Mouse (Mus musculus) hindbrain, embryonic 11.5 days (tissue): ENCODE results near the gene Mospd2. TPM values are rescaled to one million over a fixed set of nuclear protein-coding genes. Genes with fewer than 3 reads are reported as not detected.

ENCODE experiments used
- ATAC-seq: fragments of 200-750 bp; cut with Nextera tagmentation; 2 replicates; pipeline ENCODE4 v1.8.0; 2017; ENCODE audit warnings: mild to moderate bottlenecking, moderate TSS enrichment, moderate library complexity; ENCODE audit not compliant: low FRiP score
- DNase-seq: peaks from one replicate; pipeline ENCODE4 v3.0.0-alpha.2; 2015; ENCODE audit warnings: low spot score
- H3K27ac ChIP-seq: fragments of 300-500 bp; sonication (generic); 2 replicates; pipeline ENCODE4 v1.5.1; 2014; ENCODE audit warnings: mild to moderate bottlenecking, low read depth, low read length
- H3K27me3 ChIP-seq: fragments of 300-500 bp; sonication (generic); 2 replicates; pipeline ENCODE4 v1.6.1; 2014; ENCODE audit warnings: mild to moderate bottlenecking, low read length, moderate library complexity, mixed read lengths; ENCODE audit not compliant: control insufficient read depth, insufficient read depth
- H3K36me3 ChIP-seq: fragments of 300-500 bp; sonication (generic); 2 replicates; pipeline ENCODE4 v1.6.1; 2014; ENCODE audit warnings: mild to moderate bottlenecking, low read length, moderate library complexity, mixed read lengths; ENCODE audit not compliant: control insufficient read depth, insufficient read depth
- H3K4me1 ChIP-seq: fragments of 300-500 bp; sonication (generic); replicated peaks from 2 replicates; pipeline ENCODE4 v1.6.1; 2014; ENCODE audit warnings: low read length, mixed read lengths; ENCODE audit not compliant: control insufficient read depth, insufficient read depth
- H3K4me2 ChIP-seq: fragments of 300-500 bp; sonication (generic); replicated peaks from 2 replicates; pipeline ENCODE4 v1.6.1; 2014; ENCODE audit warnings: mild to moderate bottlenecking, low read depth, low read length
- H3K4me3 ChIP-seq: fragments of 300-500 bp; sonication (generic); 2 replicates; pipeline ENCODE4 v1.5.1; 2014; ENCODE audit warnings: low read depth, low read length
- H3K9ac ChIP-seq: fragments of 300-500 bp; sonication (generic); 2 replicates; pipeline ENCODE4 v1.6.1; 2014; ENCODE audit warnings: low read depth, low read length
- H3K9me3 ChIP-seq: fragments of 300-500 bp; sonication (generic); 2 replicates; pipeline ENCODE4 v1.6.1; 2016; ENCODE audit warnings: low read length; ENCODE audit not compliant: control insufficient read depth
- WGBS: fragments of 180-500 bp; shearing (Covaris S2); extraction: QIAGEN DNeasy Blood & Tissue Kit; methylation state at CpG from one replicate; pipeline ENCODE4 v1.1.7; 2014; 5-methylcytosine and 5-hydroxymethylcytosine counted together
- polyA plus RNA-seq: library from polyadenylated mRNA; unstranded; fragments of >200 nt; fragmentation: Nextera tagmentation; extraction: Ambion mirVana; gene quantifications from 2 replicates; pipeline ENCODE4 v1.2.1, GENCODE M21; 2014

The Mospd2 gene
- polyA plus RNA-seq, 1 experiment from 2014 or later = 20.7 TPM

DNA sequence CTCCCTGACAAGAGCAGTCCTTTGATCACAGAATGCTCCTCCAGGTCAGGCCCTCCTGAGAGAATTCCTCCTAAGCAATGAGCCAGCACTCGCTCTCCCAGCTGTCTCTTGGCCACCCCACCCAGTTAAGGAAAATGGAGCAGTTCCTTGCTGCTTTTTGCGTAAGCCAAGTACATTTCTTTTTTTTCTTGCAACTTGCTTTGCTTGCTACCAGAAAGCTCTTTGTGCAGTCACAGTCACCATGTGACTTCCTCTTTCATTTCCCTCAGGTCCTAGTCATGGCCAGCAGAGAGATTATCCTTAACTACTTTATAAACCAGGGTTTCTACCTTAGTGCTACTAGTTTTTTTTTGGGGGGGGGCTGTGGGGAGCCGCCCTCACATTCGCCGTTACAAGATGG is 38.6 kb downstream of the Mospd2 start:
- Histone ChIP-seq H3K4me2 (no peak overlapping the region), H3K36me3 (no peaks in the 10 kb centered on the region), H3K4me1 (no peaks in the 10 kb centered on the region), H3K27ac (no peak overlapping the region), H3K9ac (no peak overlapping the region), H3K9me3 (no peaks in the 10 kb centered on the region), H3K4me3 (no peak overlapping the region), H3K27me3 (no peaks in the 10 kb centered on the region)
- DNase-seq (no peak), ATAC-seq (no peak)
- WGBS = 94% methylated on average over 5 of the region's 5 CpGs

DNA sequence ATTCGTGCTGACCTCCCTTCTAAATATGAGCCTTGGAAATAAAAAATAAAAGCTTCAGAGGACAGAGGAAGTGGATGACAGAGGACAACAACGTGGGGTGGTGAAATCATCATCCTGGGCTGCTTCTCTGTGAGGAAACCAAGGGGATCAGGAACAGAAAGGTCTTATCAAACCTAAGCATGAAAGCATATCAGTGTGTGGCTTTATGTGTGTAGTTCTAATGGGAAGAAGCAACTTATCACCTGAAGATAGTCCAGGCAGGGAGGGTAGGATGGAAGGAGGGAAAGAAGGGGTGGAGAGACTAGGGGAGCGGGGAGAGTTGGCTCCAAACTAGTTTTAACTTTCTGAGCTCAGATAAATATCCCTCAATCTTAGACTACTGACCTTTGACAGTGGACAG is 67.2 kb downstream of the Mospd2 start:
- Histone ChIP-seq H3K27me3 (no peaks in the 10 kb centered on the region), H3K4me1 (no peaks in the 10 kb centered on the region), H3K9me3 (no peaks in the 10 kb centered on the region), H3K4me3 (no peak overlapping the region), H3K4me2 (no peak overlapping the region), H3K36me3 (no peaks in the 10 kb centered on the region), H3K9ac (no peak overlapping the region), H3K27ac (no peak overlapping the region)
- WGBS = 68% methylated on average over 3 of the region's 3 CpGs
- ATAC-seq (no peak), DNase-seq (no peak)

DNA sequence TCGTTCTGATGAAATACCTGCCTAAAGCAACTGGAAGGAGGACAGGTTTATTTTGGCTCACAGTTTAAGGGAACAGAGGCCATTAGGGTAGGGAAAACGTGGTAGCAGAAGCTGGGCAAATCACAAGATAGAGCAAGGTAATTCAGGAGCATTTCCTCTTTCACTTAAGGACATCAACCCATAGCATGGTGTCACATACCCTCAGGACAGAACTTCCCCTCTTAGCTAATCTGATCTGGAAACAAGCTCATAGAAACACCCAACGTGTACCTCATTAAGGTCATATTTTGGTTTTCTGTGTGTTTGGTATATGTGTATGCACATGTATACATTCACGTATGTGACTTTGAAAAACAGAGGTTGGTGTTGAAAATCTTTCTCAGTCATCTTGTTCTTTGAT is 68.0 kb downstream of the Mospd2 start:
- H3K27me3 ChIP-seq = no peaks in the 10 kb centered on the region
- no peaks in the 10 kb centered on the region for H3K9me3 ChIP-seq
- H3K4me3 ChIP-seq = no peak overlapping the region
- H3K9ac ChIP-seq = no peak overlapping the region
- ATAC-seq = no peak
- no peaks in the 10 kb centered on the region for H3K4me1 ChIP-seq
- 77% methylated on average over 4 of the region's 4 CpGs for WGBS
- no peak for DNase-seq
- no peak overlapping the region for H3K4me2 ChIP-seq
- H3K36me3 ChIP-seq = no peaks in the 10 kb centered on the region
- no peak overlapping the region for H3K27ac ChIP-seq

DNA sequence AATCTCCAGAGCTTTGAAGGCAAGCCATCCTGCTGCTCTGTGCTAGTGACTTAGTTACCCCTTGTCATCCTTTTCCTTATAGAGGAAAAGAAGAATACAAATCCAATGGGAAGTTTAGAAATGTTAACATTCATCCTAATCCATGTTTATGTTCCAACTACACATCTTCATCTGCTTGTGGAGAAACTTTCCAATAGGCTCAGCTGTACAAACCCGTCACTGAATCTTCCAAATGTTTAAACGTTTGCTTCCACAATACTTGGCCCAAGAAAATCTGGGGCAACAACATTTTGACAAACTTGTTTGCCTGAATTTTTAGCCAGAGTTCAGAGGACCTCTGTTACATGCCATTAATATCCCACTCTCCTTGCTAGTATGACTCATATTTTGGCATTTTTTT is 78.3 kb downstream of the Mospd2 start:
- H3K27ac ChIP-seq = no peak overlapping the region
- no peaks in the 10 kb centered on the region for H3K4me1 ChIP-seq
- H3K36me3 ChIP-seq = no peaks in the 10 kb centered on the region
- no peak overlapping the region for H3K4me3 ChIP-seq
- 83% methylated on average over 2 of the region's 2 CpGs for WGBS
- H3K4me2 ChIP-seq = no peak overlapping the region
- no peaks in the 10 kb centered on the region for H3K9me3 ChIP-seq
- no peak overlapping the region for H3K9ac ChIP-seq
- DNase-seq = no peak
- H3K27me3 ChIP-seq = no peaks in the 10 kb centered on the region
- no peak for ATAC-seq

DNA sequence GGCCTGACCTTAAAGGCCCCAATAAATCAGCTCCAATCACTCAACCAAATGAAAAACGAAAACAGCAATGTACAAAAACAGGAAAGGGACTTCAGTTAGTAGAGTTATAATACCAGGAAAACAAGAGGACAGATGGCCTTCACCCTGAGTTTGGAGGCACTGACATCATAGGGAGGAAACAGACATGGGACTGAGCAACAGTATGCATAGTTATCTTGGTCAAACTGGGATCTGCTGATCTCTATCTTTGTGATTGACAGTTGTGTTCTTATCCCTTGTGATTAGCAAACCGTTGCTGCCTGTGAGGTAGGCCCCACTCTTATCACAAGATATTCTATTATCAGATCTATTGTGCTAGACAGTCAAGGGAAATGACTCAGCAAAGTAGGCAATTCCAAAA is 80.4 kb downstream of the Mospd2 start:
- WGBS = 62% methylated on average over 2 of the region's 2 CpGs
- no peak for ATAC-seq
- H3K9ac ChIP-seq = no peak overlapping the region
- no peak overlapping the region for H3K27ac ChIP-seq
- no peaks in the 10 kb centered on the region for H3K9me3 ChIP-seq
- H3K4me1 ChIP-seq = no peaks in the 10 kb centered on the region
- no peaks in the 10 kb centered on the region for H3K27me3 ChIP-seq
- no peak overlapping the region for H3K4me3 ChIP-seq
- no peak for DNase-seq
- no peaks in the 10 kb centered on the region for H3K36me3 ChIP-seq
- no peak overlapping the region for H3K4me2 ChIP-seq

DNA sequence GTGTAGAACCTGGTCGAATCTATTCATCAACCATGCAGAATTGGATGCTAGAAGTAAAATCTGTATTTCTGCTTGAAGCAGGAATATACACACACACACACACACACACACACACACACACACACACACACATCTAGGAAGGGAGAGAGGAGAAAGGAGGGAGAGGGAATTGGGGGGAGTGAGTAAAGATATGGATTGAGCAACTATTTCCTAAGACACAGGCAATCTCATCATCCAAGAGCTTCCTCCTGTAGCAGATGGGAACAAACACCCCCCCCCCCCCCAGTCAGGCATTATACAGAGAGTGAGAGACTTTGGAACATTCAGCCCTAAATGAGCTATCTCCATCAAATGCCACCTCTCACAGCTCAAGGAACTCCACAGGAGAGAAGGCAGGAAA is 93.9 kb downstream of the Mospd2 start:
- Histone ChIP-seq H3K4me2 (no peak overlapping the region), H3K27me3 (no peaks in the 10 kb centered on the region), H3K9me3 (no peaks in the 10 kb centered on the region), H3K27ac (no peak overlapping the region), H3K36me3 (no peaks in the 10 kb centered on the region), H3K9ac (no peak overlapping the region), H3K4me3 (no peak overlapping the region), H3K4me1 (no peaks in the 10 kb centered on the region)
- WGBS = 88% methylated on average over 1 of the region's 1 CpGs
- no peak for ATAC-seq
- no peak for DNase-seq

Other genes with a start within 250 kb of the Mospd2 start
- gene Fancb, start 217 bp upstream of the Mospd2 start, polyA plus RNA-seq = 8.8 and 9.9 TPM in 2 replicates
- gene Gm17604, start 24.5 kb upstream of the Mospd2 start, polyA plus RNA-seq = not detected in 2 replicates